ENCODE assay signal across 8 mouse cellular contexts in the genomic region with DNA sequence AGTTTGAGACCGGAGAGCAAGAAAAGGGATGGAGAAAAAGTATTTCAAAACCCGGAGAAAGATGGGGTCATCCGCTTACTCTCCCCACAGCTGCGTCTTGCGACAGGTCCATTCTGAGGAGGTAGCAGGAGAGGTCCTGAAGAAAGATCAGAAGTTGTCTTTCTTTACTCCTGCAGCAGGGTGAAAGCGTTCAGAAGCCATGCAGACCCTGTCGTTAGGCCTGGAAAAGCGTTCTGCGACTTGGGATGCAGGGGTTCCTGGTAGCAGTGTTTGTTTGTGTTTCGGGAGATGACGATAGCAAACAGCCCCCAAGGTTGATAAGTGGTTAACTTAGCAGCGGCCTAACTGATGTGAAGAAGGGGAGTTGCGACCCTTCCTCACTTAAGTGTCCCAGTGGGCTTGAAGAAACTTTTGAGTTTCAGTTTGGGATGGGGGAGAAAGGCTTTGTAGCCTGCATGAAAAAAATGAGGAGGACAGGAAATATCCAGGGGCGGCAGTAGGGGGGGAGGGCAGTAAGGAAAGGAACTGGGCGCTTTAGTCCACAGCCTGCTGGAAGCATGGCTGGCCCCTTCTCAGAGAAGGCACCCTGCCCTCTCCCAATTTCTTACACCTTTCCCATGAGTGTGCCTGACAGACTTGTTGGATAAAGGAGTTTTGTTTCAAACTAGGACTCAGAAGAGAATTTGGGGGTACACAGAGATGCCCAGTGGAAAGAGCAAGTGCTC. TPM values are rescaled to one million over a fixed set of nuclear protein-coding genes. Genes with fewer than 3 reads are reported as not detected.
DNase-seq lines count a peak whose midpoint lies in the region; ATAC-seq and TF ChIP-seq lines count a peak whose summit lies in the region.

No protein-coding gene starts in this region.

- H3K9ac ChIP-seq in heart, embryonic 15.5 days, result peak overlapping the region; percentile 94
- peak overlapping the region; percentile 26 for H3K9ac ChIP-seq in intestine, embryonic 16.5 days (ENCODE audit: low read depth, low read length)
- H3K9ac ChIP-seq in midbrain, postnatal 0 days (replicated peaks; ENCODE audit: low read length, poor library complexity, severe bottlenecking), result peak overlapping the region; percentile 97

- peak overlapping the region; percentile 83 for H3K4me3 ChIP-seq in heart, embryonic 15.5 days
- peak overlapping the region; percentile 88 for H3K4me3 ChIP-seq in embryonic facial prominence, embryonic 10.5 days
- peak overlapping the region; percentile 74 for H3K4me3 ChIP-seq in intestine, embryonic 16.5 days (ENCODE audit: low read length)
- H3K4me3 ChIP-seq in midbrain, postnatal 0 days (ENCODE audit: low read depth, low read length), result peak overlapping the region; percentile 81

- H3K4me1 ChIP-seq in heart, embryonic 15.5 days (replicated peaks), result peaks cover 55% of the 10 kb centered on the region
- peaks cover 65% of the 10 kb centered on the region for H3K4me1 ChIP-seq in embryonic facial prominence, embryonic 10.5 days
- peaks cover 20% of the 10 kb centered on the region for H3K4me1 ChIP-seq in intestine, embryonic 16.5 days (ENCODE audit: control insufficient read depth, insufficient read depth, low read length)
- H3K4me1 ChIP-seq in midbrain, postnatal 0 days (ENCODE audit: insufficient read depth, low read length), result peaks cover 5% of the 10 kb centered on the region; the same call in 1 of the 2 replicates

- no peaks in the 10 kb centered on the region for H3K36me3 ChIP-seq in heart, embryonic 15.5 days
- peaks cover 5% of the 10 kb centered on the region; the same call in 1 of the 2 replicates for H3K36me3 ChIP-seq in embryonic facial prominence, embryonic 10.5 days (replicated peaks)
- no peaks in the 10 kb centered on the region for H3K36me3 ChIP-seq in intestine, embryonic 16.5 days (ENCODE audit: control insufficient read depth, insufficient read depth, low read length)
- no peaks in the 10 kb centered on the region for H3K36me3 ChIP-seq in midbrain, postnatal 0 days (ENCODE audit: insufficient read depth, low read length)

- DNase-seq in heart, postnatal 25 days (ENCODE audit: low spot score), result no peak
- DNase-seq in embryonic facial prominence, embryonic 10.5 days (ENCODE audit: low spot score), result peak; percentile 50
- DNase-seq in midbrain, postnatal 0 days (ENCODE audit: low spot score), result no peak
- no peak for DNase-seq in left cerebral cortex, adult 8-10 months (ENCODE audit: low spot score in 2 of 2)
- DNase-seq in urinary bladder, adult 2 months (ENCODE audit: low spot score), result no peak
- no peak for DNase-seq in testis, postnatal 10 days (ENCODE audit: low spot score)

- WGBS in heart, embryonic 15.5 days, result 9% methylated on average over 15 of the region's 15 CpGs
- 4% methylated on average over 15 of the region's 15 CpGs for WGBS in embryonic facial prominence, embryonic 10.5 days
- WGBS in intestine, embryonic 16.5 days, result 17% methylated on average over 15 of the region's 15 CpGs
- 8% methylated on average over 14 of the region's 15 CpGs for WGBS in midbrain, postnatal 0 days

- no peaks in the 10 kb centered on the region for H3K9me3 ChIP-seq in heart, embryonic 15.5 days (replicated peaks)
- H3K9me3 ChIP-seq in embryonic facial prominence, embryonic 10.5 days, result no peaks in the 10 kb centered on the region
- no peaks in the 10 kb centered on the region for H3K9me3 ChIP-seq in intestine, embryonic 16.5 days (ENCODE audit: control insufficient read depth, low read length)
- H3K9me3 ChIP-seq in midbrain, postnatal 0 days (ENCODE audit: low read length), result no peaks in the 10 kb centered on the region

- no peak for ATAC-seq in heart, embryonic 15.5 days (replicated peaks; ENCODE audit: insufficient number of reproducible peaks, insufficient read depth, low FRiP score, low read depth)
- no peak for ATAC-seq in intestine, embryonic 16.5 days
- no peak for ATAC-seq in midbrain, postnatal 0 days (ENCODE audit: low FRiP score)

- peak overlapping the region; percentile 95 for H3K27ac ChIP-seq in heart, embryonic 15.5 days
- H3K27ac ChIP-seq in embryonic facial prominence, embryonic 10.5 days (replicated peaks), result peak overlapping the region; percentile 99
- peak overlapping the region; percentile 37; the same call in 1 of the 2 replicates for H3K27ac ChIP-seq in intestine, embryonic 16.5 days (ENCODE audit: low read length)
- H3K27ac ChIP-seq in midbrain, postnatal 0 days (ENCODE audit: low read depth, low read length), result no peak overlapping the region

- H3K27me3 ChIP-seq in heart, embryonic 15.5 days, result no peaks in the 10 kb centered on the region
- no peaks in the 10 kb centered on the region for H3K27me3 ChIP-seq in embryonic facial prominence, embryonic 10.5 days (replicated peaks; ENCODE audit: low read depth, poor library complexity, severe bottlenecking)
- H3K27me3 ChIP-seq in intestine, embryonic 16.5 days (replicated peaks; ENCODE audit: control insufficient read depth, insufficient read depth, low read length), result no peaks in the 10 kb centered on the region
- no peaks in the 10 kb centered on the region for H3K27me3 ChIP-seq in midbrain, postnatal 0 days (ENCODE audit: insufficient read depth, low read length)

- peak overlapping the region; percentile 88 for H3K4me2 ChIP-seq in heart, embryonic 15.5 days
- H3K4me2 ChIP-seq in intestine, embryonic 16.5 days (ENCODE audit: low read depth, low read length), result peak overlapping the region; percentile 86
- peak overlapping the region; percentile 91 for H3K4me2 ChIP-seq in midbrain, postnatal 0 days (ENCODE audit: low read depth, low read length, poor library complexity, severe bottlenecking)

- no peak for TF ChIP-seq CTCF in midbrain, postnatal 0 days (IDR thresholded peaks at IDR 0.05)

- intact Hi-C loops in heart, postnatal 25 days (cut with DNase I), result loop anchor here (1.0 to 5.0 kb wide), 3 partner anchors 44 to 126 kb away; a partner anchor contains a TSS

RNA-seq across cellular contexts. Expression of a gene that starts 2.0 kb away (rescaled TPM):
- polyA plus RNA-seq in heart, embryonic 15.5 days (2015; fragmentation: Nextera tagmentation; extraction: Ambion mirVana), result 23.8 and 26.8 TPM in 2 replicates
- 10 to 100 TPM; 21.4 to 21.5 TPM for total RNA-seq in heart, postnatal 25 days (2021)
- 53.9 and 60.7 TPM in 2 replicates for polyA plus RNA-seq in embryonic facial prominence, embryonic 10.5 days (2016; fragmentation: Nextera tagmentation; extraction: Ambion mirVana)
- 10.7 and 10.9 TPM in 2 replicates for polyA plus RNA-seq in intestine, embryonic 16.5 days (2015; fragmentation: Nextera tagmentation; extraction: Ambion mirVana)
- total RNA-seq in midbrain, postnatal 0 days (2014; rRNA removed), result 30.3 and 36.4 TPM in 2 replicates
- polyA plus RNA-seq in midbrain, postnatal 0 days (2015; fragmentation: Nextera tagmentation; extraction: Ambion mirVana), result 26.0 and 27.0 TPM in 2 replicates
- 10 to 100 TPM; 17.2 to 20.0 (median 18.9) TPM for total RNA-seq in left cerebral cortex, adult 8-10 months (2022)
- polyA plus RNA-seq in urinary bladder, adult 2 months (2012; rRNA removed), result 22.6 and 25.4 TPM in 2 replicates

RNA-seq across cellular contexts. Expression of a gene that starts 43.3 kb away (rescaled TPM):
- 24.2 and 32.1 TPM in 2 replicates for polyA plus RNA-seq in heart, embryonic 15.5 days (2015; fragmentation: Nextera tagmentation; extraction: Ambion mirVana)
- total RNA-seq in heart, postnatal 25 days (2021), result 10 to 100 TPM; 11.6 to 12.0 TPM
- 110 and 112 TPM in 2 replicates for polyA plus RNA-seq in embryonic facial prominence, embryonic 10.5 days (2016; fragmentation: Nextera tagmentation; extraction: Ambion mirVana)
- 5.0 and 5.2 TPM in 2 replicates for polyA plus RNA-seq in intestine, embryonic 16.5 days (2015; fragmentation: Nextera tagmentation; extraction: Ambion mirVana)
- total RNA-seq in midbrain, postnatal 0 days (2014; rRNA removed), result 320 and 385 TPM in 2 replicates
- polyA plus RNA-seq in midbrain, postnatal 0 days (2015; fragmentation: Nextera tagmentation; extraction: Ambion mirVana), result 217 and 228 TPM in 2 replicates
- total RNA-seq in left cerebral cortex, adult 8-10 months (2022), result 100 to 1,000 TPM; 116 to 134 (median 123) TPM
- polyA plus RNA-seq in urinary bladder, adult 2 months (2012; rRNA removed), result 20.0 and 22.8 TPM in 2 replicates

Comparison
In these comparisons a context has a peak if more than half of its experiments do, and no peak if none do; other contexts are left out.
1. H3K9ac ChIP-seq: peak in every context shown above with its lines; median percentile 97 in midbrain, postnatal 0 days; 94 in heart, embryonic 15.5 days; 26 in intestine, embryonic 16.5 days.